Mouse (Mus musculus): ENCODE results near the gene Fam49a.

DNA sequence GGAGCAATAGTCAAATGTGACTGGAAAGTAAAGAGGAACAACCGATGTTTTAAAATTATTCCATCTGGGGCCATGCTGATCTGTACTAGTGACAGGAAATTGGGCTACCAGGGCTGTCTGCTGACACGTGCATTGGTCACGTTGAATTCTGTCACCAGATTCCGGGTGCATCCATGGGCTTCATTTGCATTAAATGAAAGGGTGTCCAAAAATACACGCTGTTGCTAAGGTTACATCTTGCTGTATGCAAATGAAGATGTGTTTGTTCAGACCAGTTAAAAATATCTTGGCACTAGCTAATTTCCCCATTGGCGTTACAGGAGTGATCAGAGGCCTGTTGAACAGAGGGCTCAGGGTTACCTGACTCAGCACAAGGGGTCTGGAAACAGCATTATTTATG lies 36.2 kb upstream of the Fam49a start:
- TF ChIP-seq CTCF (IDR thresholded peaks at IDR 0.05; ENCODE audit: control insufficient read depth, insufficient read depth, low read length) (no peak), POLR2A (IDR thresholded peaks at IDR 0.05; ENCODE audit: borderline replicate concordance, control insufficient read depth, low read depth, low read length) (no peak)
